Mouse (Mus musculus): ENCODE results near the gene Aak1.
"Not testable (repeated sequence)": the region's sequence is repeated elsewhere in the genome, so short reads cannot be mapped to it uniquely, and the experiment has no call there.

Aak1 gene

DNA sequence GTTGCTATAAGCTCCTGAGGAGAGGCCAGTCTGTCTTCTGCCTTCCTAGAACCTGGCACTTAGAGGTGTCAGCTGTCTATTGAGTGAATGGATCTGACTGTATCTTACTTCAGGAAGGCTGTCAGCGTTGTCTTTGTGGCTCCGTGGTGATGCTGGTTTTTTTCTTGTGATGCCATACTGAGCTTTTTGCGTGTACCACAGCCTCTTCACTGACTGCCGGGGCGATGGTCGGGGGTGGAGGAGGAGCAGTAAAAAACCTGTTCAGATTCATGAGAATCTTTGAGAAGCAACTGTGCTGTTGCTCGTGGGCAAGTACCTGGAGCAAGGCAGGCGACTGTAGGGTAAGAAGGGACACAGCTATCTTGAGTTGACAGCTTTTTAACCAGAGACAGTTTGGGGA is 169.6 kb downstream of the Aak1 start:
- no peak for DNase-seq (ENCODE audit: low spot score in 2 of 2)

DNA sequence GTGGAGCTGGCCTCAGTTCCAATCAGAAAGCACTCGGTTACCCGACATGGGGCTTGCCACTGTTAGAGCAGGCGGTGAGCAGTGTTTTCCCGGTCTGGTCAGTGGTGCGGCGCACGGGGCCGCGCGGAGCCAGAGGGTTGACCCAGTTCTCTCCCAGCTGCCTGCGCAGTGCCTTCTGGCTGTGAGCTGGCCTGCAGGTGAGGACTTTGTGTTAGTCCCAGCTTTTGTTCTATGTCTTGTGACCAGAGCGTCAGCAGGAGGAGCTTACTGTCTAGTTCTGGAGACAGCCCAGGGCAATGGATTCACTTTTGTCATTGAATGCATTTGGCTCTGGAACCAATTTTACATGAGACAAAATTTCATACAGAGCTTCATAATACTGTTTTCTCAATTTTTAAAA is 172.5 kb downstream of the Aak1 start:
- no peak for DNase-seq (ENCODE audit: low spot score in 2 of 2)

DNA sequence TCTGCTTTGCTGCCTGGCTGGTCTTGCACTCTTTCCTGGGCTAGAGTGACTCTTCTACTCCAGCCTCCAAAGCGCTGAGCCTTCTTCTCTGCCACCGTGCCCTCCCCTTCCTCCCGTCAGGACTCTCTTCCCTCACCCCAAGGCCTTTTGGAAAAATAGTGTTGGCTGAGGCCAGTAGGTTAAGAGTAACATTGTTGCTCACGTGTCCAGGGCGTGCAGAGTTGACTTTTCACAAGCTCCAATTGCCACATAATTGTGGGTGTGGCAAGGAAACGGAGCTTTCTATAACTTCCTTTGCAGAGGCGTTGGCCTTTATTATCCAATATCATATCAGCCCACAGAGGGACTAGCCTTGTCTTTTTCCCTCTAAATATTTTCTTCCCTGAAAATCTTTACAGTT is 177.7 kb downstream of the Aak1 start:
- no peak for DNase-seq (ENCODE audit: low spot score in 2 of 2)

DNA sequence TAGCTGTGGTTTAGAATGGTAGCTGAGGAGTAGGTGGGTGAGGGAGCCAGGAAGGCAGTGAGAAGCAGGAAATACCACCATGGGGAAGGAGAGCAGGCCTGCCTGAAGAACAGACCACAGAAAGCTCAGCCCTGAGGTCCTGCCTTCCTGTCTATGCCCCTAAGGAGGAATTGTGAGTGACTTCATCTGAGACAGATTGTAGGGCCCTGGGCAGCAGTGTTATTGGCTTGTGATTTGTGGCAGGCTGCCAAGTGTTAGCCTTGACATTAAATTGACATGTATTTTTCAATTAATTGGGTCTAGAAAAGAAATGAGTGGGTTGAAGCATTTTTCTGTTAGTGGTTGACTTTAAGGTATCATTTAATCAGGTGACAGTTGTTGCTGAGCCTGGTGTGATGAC is 179.6 kb downstream of the Aak1 start:
- DNase-seq (ENCODE audit: low spot score in 2 of 2) = no peak

DNA sequence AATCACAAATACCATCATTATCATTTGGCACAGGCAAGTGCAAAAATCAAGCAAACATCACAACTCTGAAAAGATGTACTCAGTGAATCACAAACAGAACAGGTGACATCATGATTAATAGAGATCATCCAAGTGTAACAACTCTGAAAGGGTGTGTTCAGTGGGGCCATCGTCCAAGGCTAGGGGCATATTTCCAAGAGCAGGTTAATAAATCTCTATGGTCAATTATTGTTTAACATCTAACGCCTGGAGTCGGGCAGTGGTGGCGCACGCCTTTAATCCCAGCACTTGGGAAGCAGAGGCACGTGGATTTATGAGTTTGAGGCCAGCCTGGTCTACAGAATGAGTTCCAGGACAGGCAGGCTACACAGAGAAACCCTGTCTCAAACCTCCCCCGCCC is 182.0 kb downstream of the Aak1 start:
- DNase-seq (ENCODE audit: low spot score in 2 of 2) = not testable (repeated sequence)

DNA sequence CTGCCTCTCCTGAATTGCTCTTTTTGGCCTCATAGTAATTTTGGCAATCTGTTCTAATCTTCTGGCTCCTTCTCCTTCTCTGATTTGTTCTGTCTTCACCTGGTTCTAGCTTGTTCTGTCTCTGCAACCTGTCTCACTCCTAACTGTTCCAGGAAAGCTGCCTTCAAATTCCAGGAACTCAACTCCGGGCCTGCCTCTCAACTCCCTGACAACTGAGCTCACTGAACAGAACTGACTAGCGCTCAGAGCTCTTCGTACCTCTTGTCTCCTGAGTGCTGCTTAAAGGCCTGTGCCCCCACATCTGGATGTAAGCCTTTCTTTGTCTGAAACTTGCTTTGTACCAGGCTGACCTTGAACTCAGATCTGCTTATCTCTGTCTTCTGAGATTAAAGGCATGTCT is 183.1 kb downstream of the Aak1 start:
- DNase-seq (ENCODE audit: low spot score in 2 of 2) = no peak

DNA sequence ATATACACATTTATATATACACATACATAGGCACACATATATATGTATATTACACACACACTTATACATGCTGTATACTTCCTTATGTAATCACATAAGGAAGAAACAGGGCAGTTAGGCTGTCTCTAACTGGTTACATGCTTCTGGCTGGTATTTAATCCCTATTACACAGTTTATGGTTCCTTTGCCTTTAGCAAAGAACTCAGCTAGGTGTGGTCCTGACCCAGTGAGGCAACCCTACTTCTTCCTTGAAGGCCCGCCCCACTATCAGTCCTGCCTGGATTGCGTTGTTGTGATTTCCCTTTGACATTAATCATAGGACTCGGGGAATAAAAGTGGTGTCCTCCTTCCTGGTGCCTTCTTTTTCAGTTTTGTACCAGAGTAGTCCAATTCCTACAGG is 185.1 kb downstream of the Aak1 start:
- no peak for DNase-seq (ENCODE audit: low spot score in 2 of 2)

DNA sequence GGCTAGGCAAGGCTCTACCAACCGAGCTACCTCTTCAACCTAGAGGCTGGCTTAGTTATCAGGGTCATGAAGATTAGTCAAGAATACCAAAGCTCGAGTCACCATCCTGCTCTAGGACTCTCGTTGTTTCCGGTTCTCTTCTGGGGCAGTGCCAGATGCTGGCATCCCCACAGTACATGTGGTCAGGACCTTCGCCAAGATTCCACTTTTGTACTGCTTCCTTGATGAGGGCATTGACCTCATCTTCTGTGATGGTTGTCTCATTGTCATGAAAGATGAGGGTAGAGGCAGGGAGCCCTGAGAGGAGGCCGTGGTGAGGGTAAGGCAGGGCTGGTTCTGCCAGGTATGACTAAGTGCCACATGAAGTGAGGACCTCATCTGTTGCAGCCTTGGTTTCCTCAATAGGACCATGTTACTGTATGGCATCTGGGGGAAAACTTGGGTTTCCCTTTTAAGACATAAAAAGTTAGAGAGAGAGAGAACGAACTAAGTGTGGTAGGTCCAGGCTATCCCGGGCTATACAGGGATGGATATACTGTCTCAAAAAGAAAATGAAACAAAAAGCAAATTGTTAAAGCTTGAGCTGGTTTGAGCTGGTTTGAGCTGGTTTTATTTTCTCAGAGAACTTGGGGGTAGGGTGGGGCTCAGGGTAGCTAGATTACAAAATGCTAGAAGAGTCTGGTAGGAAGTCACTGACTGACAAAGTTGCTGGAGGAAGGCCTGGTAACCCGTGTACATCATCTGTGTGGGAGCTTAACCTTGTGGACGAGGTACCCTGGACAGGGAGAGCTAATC is 188.7 kb downstream of the Aak1 start:
- no peak for DNase-seq (ENCODE audit: low spot score in 2 of 2)

DNA sequence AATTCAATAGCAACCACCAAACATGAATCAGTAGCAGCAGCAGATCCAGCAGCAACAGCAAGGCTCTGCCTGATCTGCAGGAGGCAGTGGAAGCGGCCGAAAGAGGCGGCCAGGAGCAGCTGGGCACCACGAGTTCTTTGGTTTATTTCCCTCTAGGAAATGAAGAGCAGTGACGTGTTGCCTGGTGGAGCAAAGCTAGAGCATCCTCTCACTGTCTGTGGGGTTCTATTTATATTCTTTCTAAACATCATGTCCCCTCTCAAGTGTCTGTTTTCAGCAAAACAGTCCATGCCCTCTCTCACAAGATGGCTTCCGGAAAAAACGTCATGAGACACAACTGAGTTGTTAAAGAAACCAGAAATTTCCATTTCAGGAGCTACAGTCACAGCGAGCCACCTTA is 189.8 kb downstream of the Aak1 start:
- DNase-seq (ENCODE audit: low spot score in 2 of 2) = no peak

DNA sequence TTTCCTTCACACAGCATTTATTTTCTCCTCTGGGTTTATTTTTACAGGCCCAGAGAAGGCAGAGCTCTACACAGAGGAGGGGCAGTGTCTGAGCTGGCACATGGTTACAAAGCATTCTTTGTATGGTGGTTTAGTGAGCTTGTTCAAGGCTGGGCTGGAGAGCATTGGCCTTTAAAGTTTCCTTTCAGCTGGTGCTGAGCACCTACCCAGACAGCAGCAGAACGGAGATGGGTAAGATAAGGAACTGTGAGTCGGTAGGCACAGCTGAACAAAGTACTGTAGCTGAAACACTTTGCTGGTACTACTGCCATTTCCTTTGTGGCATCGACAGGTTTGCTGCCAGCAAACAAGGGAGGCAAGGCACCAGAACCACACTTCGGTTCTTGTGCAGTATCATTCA is 191.7 kb downstream of the Aak1 start:
- no peak for DNase-seq (ENCODE audit: low spot score in 2 of 2)

DNA sequence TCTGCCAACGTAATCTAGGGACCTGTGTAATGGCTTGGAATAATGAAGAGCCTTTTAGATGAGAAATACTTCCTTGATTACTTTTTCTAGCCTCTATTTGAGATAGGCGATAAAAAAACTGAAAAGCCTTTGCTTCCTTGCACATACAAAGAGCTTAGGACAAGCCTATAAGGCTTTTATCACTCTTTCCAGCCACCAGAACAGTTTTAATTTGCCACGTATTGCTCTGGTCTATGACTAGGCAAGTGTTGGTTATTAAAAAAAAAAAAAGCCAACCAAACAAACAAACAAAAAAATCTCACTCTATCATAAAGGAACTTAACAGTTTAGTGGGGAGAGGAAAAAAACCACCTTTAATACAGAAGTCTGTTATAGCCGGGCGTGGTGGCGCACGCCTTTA is 192.1 kb downstream of the Aak1 start:
- DNase-seq (ENCODE audit: low spot score in 2 of 2) = no peak

DNA sequence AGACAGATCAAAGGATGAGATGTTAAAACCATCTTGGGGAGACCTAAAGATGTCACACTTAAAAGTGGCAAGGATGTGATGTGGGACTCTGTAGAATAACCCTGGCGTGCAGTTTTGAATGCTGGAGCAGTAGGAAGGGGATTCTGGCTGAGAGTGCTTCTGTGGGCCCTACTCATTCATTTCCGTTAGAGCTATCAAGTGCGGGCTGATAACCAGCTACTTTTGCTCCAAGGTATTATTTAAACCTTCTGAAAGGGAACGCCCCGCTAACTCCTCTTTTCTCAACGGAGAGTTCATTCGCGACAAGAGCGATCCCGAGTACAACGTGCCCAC is 192.7 kb downstream of the Aak1 start:
- DNase-seq (ENCODE audit: low spot score in 2 of 2) = no peak

DNA sequence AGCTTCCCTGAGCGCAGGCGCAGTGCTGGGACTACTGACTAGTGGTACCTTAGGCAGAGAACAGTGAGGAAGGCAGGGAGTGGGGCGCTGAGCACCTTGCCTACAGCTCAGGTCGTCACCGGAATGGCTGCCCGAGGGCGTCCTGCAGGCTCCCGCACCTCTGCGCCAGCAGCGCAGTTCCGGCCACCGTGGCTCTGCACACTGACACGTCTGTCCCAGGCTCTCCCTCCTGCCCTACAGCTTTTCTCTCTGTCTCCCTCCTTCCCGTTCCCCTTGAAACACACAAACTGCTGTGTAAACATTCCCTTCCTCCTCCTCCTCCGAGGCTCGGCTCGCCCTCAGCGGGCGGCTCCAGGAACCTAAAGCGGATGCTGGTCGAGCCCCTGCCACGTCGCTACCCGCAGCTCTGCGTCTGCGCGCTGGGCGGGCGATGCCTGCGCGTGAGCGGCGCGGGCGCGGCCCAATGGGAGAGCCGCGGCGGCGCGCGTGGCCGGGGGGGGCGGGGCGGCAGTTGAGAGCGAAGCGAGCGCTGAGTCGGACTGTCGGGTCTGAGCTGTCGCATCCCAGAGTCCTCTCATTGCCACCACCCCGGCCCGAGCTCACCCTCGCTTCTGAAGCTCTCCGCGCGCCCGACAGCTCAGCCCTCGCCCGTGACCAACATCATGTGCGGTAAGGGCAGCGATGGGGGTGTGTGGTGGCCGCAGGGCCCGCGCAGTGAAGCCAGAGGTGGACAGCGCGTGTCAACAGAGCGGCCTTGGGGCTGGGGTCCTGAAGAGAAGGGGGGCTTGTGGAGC is 193.2 kb downstream of the Aak1 start, which contains the start of gene Gfpt1:
Gene Gfpt1 (plus strand): TSS at position 510 of the 794 bp plus-strand sequence.
- DNase-seq (ENCODE audit: low spot score in 2 of 2) = peak; percentile 84 to 91

DNA sequence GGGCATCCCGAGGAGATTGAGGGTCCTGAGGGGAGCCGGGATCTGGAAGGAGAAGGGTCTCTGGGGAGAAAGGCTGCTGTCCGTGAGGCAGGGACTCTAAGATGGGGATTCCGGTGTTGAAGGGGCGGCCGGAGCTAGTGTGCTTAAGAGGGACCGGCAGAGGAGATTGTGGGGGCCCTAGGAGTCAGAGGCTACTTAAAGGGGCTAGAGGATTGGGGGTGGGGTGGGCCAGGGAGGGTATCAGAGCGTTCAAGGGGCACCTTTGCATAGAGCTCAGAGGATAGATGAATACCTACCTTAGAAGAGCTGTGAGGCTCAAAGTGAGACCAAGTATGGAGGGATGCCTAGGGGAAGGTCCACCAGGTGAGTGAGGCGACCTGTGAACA is 193.8 kb downstream of the Aak1 start:
- no peak for DNase-seq (ENCODE audit: low spot score in 2 of 2)

DNA sequence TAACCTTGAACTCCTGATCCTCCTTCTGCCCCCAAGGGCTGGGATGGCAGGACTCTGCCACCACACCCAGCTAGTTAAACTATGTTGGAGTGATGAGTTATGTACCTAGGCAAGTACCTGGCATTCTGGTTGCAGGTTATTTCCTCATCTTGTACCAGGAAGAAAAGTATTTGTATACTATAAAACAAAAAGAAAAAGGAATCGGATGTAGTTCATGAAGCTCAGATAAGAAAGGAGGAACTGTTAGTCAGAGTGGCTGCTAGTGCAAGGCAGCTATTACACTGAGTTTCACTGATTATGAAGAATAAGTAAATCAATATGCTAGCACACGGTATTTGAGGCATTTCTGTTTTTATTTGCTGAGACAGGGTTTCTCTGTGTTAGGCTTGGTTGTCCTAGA is 195.6 kb downstream of the Aak1 start:
- no peak for DNase-seq (ENCODE audit: low spot score in 2 of 2)

DNA sequence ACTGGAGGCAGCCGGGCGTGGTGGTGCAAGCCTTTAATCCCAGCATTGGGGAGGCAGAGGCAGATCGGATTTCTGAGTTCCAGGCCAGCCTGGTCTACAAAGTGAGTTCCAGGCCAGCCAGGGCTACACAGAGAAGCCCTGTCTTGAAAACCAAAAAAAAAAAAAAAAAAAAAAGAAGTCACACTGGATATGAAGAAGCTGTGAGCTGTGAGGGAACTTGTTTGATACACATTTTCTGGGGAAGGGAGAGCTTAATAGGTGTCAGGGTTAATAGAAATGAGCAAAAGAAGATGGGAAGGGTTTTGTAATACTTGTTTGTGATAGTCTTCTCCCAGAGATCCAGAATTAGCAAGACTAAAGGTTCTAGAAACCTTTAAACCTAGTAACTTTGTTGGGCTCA is 196.2 kb downstream of the Aak1 start:
- no peak for DNase-seq (ENCODE audit: low spot score in 2 of 2)

DNA sequence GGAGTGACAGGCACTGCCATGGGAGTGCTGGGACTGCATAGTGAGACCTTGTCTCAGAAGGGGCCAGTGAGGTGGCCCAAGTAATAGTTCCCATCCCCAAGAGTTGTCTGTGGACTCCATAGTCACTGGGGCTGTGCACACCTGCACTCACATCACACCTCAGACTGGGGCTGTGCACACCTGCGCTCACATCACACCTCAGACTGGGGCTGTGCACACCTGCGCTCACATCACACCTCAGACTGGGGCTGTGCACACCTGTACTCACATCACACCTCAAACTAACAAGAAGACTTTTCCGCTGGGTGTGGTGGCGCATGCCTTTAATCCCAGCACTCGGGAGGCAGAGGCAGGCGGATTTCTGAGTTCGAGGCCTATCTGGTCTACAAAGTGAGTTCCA is 199.4 kb downstream of the Aak1 start:
- not testable (repeated sequence) for DNase-seq (ENCODE audit: low spot score in 2 of 2)

DNA sequence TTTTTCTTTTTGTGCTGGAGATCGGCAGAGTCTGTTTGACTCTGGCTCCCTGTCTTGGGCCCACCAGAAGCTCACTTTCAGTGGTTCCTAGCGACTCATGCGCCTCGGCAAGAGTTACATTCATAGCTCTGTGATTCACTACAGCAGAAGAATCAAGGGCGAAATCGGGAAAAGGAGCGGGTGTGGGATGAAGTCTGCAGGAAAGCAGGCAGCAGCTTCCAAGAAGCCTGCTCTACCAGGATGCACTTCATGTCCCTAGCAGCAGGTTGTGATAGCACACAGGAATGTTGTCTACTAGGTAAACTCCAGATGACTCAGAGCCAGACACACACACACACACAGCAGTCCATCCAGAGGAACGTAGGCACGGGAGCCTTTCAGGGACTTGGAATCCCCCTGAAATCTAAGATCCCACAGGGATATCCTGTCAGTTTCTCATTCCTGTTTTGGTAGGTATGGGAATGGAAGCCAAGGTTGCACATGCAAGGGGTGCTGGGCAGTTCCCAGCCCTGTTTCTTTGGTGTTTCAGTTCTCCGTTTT is 202.6 kb downstream of the Aak1 start:
- no peak for DNase-seq (ENCODE audit: low spot score in 2 of 2)

Measured in spleen, postnatal 14 days (tissue).